In the genomic region with DNA sequence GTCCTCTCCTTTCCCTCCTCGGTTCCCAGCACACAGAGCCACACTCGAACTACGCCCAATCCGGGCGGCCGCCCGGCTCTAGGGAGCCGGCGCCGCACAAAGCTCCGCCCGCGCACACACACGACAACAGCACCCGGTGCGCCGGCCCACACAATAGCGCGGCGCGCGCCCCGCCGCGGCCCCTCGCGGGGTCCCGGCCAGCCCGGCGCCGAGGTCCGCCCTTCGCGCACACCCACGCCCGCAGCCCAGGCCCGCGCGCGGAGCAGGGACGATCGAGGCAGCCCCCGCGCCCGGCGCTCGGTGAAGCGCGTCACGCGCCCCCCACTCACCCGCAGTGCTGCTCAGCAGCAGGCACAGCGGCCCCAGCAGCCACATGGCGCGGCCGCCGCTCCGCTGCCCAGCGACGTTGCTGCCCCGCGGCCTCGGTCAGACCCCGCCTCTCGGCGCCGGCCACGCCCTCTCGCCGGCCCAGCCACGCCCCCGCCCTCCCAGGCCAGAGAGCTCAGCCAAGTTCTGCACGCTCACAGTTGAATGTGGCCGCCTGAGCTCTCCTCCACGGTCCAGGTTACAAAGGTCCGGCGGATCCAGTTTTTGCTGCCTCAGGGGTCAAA, we compare ENCODE assay signal across 8 mouse cellular contexts. TPM values are rescaled to one million over a fixed set of nuclear protein-coding genes. Genes with fewer than 3 reads are reported as not detected.
DNase-seq lines count a peak whose midpoint lies in the region; ATAC-seq lines count a peak whose summit lies in the region.

A gene (minus strand): TSS at position 435 of the 611 bp plus-strand sequence.

- no peaks in the 10 kb centered on the region for H3K9me3 ChIP-seq in hindbrain, embryonic 12.5 days (replicated peaks)

- peak within 1 kb of the TSS; percentile 92 for H3K27ac ChIP-seq in hindbrain, embryonic 12.5 days

- H3K4me3 ChIP-seq in hindbrain, embryonic 12.5 days = peak within 1 kb of the TSS; percentile 78

- H3K4me2 ChIP-seq in hindbrain, embryonic 12.5 days (replicated peaks) = peak within 1 kb of the TSS; percentile 69

- H3K36me3 ChIP-seq in hindbrain, embryonic 12.5 days = no peaks in the 10 kb centered on the region

- ATAC-seq in hindbrain, embryonic 12.5 days (ENCODE audit: low FRiP score) = peak; percentile 95

- under 1% methylated on average over 77 of the region's 77 CpGs for WGBS in hindbrain, embryonic 12.5 days

- peak; percentile 93 for DNase-seq in NIH3T3 (ENCODE audit: low read depth)
- peak; percentile 92 to 96 for DNase-seq in cerebellum, postnatal 10 days
- peak; percentile 48 to 83 for DNase-seq in frontal cortex, postnatal 10 days (ENCODE audit: low spot score in 2 of 2)
- DNase-seq in layer of hippocampus, postnatal 14 days (ENCODE audit: low spot score in 2 of 2) = peak; percentile 72 to 81
- peak; percentile 95 for DNase-seq in lung, postnatal 10 days
- peak; percentile 92 for DNase-seq in ovary, postnatal 14 days (ENCODE audit: low spot score)
- peak; percentile 88 for DNase-seq in thymus, postnatal 14 days

- peak within 1 kb of the TSS; percentile 87 for H3K9ac ChIP-seq in hindbrain, embryonic 12.5 days

- H3K27me3 ChIP-seq in hindbrain, embryonic 12.5 days = no peaks in the 10 kb centered on the region

- H3K4me1 ChIP-seq in hindbrain, embryonic 12.5 days = peaks cover 30% of the 10 kb centered on the region

RNA-seq across cellular contexts. Expression of the gene that starts here (rescaled TPM):
- 54.9 and 58.4 TPM in 2 replicates for polyA plus RNA-seq in hindbrain, embryonic 12.5 days (2016; fragmentation: Nextera tagmentation; extraction: Ambion mirVana)
- 10 to 100 TPM; 10.5 to 12.2 TPM for total RNA-seq in layer of hippocampus, postnatal 14 days (2021)

Comparison
In these comparisons a context has a peak if more than half of its experiments do, and no peak if none do; other contexts are left out.
1. Peak in every context shown above with its lines: DNase-seq, ATAC-seq, H3K4me3 ChIP-seq and H3K27ac ChIP-seq.